Mouse (Mus musculus) left cerebral cortex, adult 9 months (tissue): ENCODE results near the gene Sel1l3.

Source experiments
- DNase-seq, 2 experiments: peaks; one replicate each; pipeline ENCODE4 v3.0.0; 2022; ENCODE audit warnings: low spot score in 2 of 2

Gene Sel1l3

GRCm38 (mm10) chr5:53213711-53214352 is at the start of gene Sel1l3:
TSS of gene Sel1l3 (minus strand) at chr5:53213927.
- peak in 1 of 2 experiments; percentile 45 for DNase-seq

- DNase-seq, result no peak
These were observed 48.3 kb upstream of the Sel1l3 start for GRCm38 (mm10) chr5:53261999-53262398.

GRCm38 (mm10) chr5:53259894-53260293 is 46.2 kb upstream of the Sel1l3 start:
- DNase-seq, result no peak

- no peak for DNase-seq
These were observed 44.5 kb upstream of the Sel1l3 start for GRCm38 (mm10) chr5:53258038-53258786.

GRCm38 (mm10) chr5:53254821-53255220 is 41.1 kb upstream of the Sel1l3 start:
- no peak for DNase-seq

- DNase-seq, result no peak
These were observed 40.4 kb upstream of the Sel1l3 start for GRCm38 (mm10) chr5:53254154-53254553.

GRCm38 (mm10) chr5:53249431-53250061 is 35.8 kb upstream of the Sel1l3 start:
- DNase-seq, result no peak

- DNase-seq, result no peak
These were observed 34.8 kb upstream of the Sel1l3 start for GRCm38 (mm10) chr5:53248499-53248898.

GRCm38 (mm10) chr5:53243933-53244332 is 30.2 kb upstream of the Sel1l3 start:
- no peak for DNase-seq

GRCm38 (mm10) chr5:53242865-53243499 is 29.3 kb upstream of the Sel1l3 start:
- DNase-seq, result peak in 1 of 2 experiments; percentile 59

GRCm38 (mm10) chr5:53241963-53242362 is 28.2 kb upstream of the Sel1l3 start:
- no peak for DNase-seq

GRCm38 (mm10) chr5:53241109-53241508 is 27.4 kb upstream of the Sel1l3 start:
- DNase-seq, result no peak

GRCm38 (mm10) chr5:53239831-53240440 is 26.2 kb upstream of the Sel1l3 start:
- no peak for DNase-seq

- no peak for DNase-seq
These were observed 25.5 kb upstream of the Sel1l3 start for GRCm38 (mm10) chr5:53239189-53239588.

GRCm38 (mm10) chr5:53238761-53239160 is 25.0 kb upstream of the Sel1l3 start:
- peak in 1 of 2 experiments; percentile 54 for DNase-seq

GRCm38 (mm10) chr5:53236749-53237148 is 23.0 kb upstream of the Sel1l3 start:
- no peak for DNase-seq

- DNase-seq, result no peak
These were observed 22.4 kb upstream of the Sel1l3 start for GRCm38 (mm10) chr5:53236136-53236535.

GRCm38 (mm10) chr5:53235551-53235950 is 21.8 kb upstream of the Sel1l3 start:
- DNase-seq, result no peak

GRCm38 (mm10) chr5:53230560-53230959 is 16.8 kb upstream of the Sel1l3 start:
- DNase-seq, result no peak

- no peak for DNase-seq
These were observed 11.7 kb upstream of the Sel1l3 start for GRCm38 (mm10) chr5:53225434-53225833.

- no peak for DNase-seq
These were observed 1.1 kb upstream of the Sel1l3 start for GRCm38 (mm10) chr5:53214801-53215200.

GRCm38 (mm10) chr5:53214362-53214761 is 635 bp upstream of the Sel1l3 start:
- DNase-seq, result no peak
